15 mouse cellular contexts compared by ENCODE assay signal in the genomic region with DNA sequence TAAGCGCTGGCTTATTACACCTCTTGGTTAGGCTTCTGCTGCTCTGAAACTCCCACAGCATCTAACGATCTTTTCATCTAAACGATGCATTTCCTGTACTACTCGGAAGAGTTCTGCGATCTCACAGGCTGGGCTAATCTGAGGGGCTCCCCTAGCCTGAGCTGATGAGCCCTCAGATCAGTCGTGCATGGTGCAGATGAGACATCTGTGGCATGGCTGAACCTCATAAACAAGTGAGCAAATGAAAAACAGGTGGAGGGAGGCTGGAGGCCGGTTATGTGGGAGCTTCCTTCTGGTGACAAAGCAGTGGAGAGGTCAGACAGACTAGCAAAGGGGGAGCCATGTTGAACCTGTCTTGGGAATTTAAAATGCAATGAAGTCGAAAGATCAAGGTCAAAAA.
DNase-seq lines count a peak whose midpoint lies in the region; ATAC-seq lines count a peak whose summit lies in the region.
"Had no signal": no experiment of that assay in that cellular context is flagged by ENCODE, and none has a peak within 500 bp of the region (broad histone marks: within the 10 kb centered on the region; RNA-seq: fewer than 3 reads in every experiment).

No protein-coding gene starts in this region.

- ATAC-seq in CD4-positive, CD25-positive, alpha-beta regulatory T cell, adult 4 months, result no peak
- ATAC-seq in midbrain, embryonic 16.5 days, result peak; percentile 40; the same call in 1 of the 2 replicates
- no peak for ATAC-seq in midbrain, embryonic 13.5 days
- ATAC-seq: forebrain, embryonic 16.5 days; intestine, embryonic 15.5 days; liver, embryonic 12.5 days had no signal

- H3K4me2 ChIP-seq in midbrain, embryonic 16.5 days (ENCODE audit: low read length), result no peak overlapping the region
- no peak overlapping the region for H3K4me2 ChIP-seq in midbrain, embryonic 13.5 days (replicated peaks)
- H3K4me2 ChIP-seq: intestine, embryonic 15.5 days; liver, embryonic 12.5 days; lung, embryonic 15.5 days had no signal

- no peak overlapping the region for H3K27ac ChIP-seq in midbrain, embryonic 16.5 days (ENCODE audit: low read length)
- H3K27ac ChIP-seq in midbrain, embryonic 13.5 days, result no peak overlapping the region
- H3K27ac ChIP-seq: intestine, embryonic 15.5 days; kidney, postnatal 0 days; liver, embryonic 12.5 days; lung, embryonic 15.5 days had no signal

- no peaks in the 10 kb centered on the region for H3K27me3 ChIP-seq in midbrain, embryonic 16.5 days (ENCODE audit: control insufficient read depth, insufficient read depth, low read depth, low read length)
- no peaks in the 10 kb centered on the region for H3K27me3 ChIP-seq in midbrain, embryonic 13.5 days
- H3K27me3 ChIP-seq: intestine, embryonic 15.5 days; liver, embryonic 12.5 days; lung, embryonic 15.5 days had no signal

- H3K4me3 ChIP-seq in midbrain, embryonic 16.5 days (ENCODE audit: low read depth, low read length), result no peak overlapping the region
- H3K4me3 ChIP-seq in midbrain, embryonic 13.5 days (replicated peaks), result no peak overlapping the region
- H3K4me3 ChIP-seq: erythroblast, embryonic 14.5 days; intestine, embryonic 15.5 days; liver, embryonic 12.5 days; lung, embryonic 15.5 days had no signal

- H3K36me3 ChIP-seq in midbrain, embryonic 16.5 days (ENCODE audit: control insufficient read depth, insufficient read depth, low read length), result no peaks in the 10 kb centered on the region; the same call in 1 of the 2 replicates
- no peaks in the 10 kb centered on the region for H3K36me3 ChIP-seq in midbrain, embryonic 13.5 days
- H3K36me3 ChIP-seq: intestine, embryonic 15.5 days; liver, embryonic 12.5 days; lung, embryonic 15.5 days had no signal

- no peaks in the 10 kb centered on the region for H3K9me3 ChIP-seq in midbrain, embryonic 16.5 days (replicated peaks; ENCODE audit: control insufficient read depth, low read length, poor library complexity, severe bottlenecking)
- no peaks in the 10 kb centered on the region for H3K9me3 ChIP-seq in midbrain, embryonic 13.5 days
- H3K9me3 ChIP-seq: intestine, embryonic 15.5 days; liver, embryonic 12.5 days; lung, embryonic 15.5 days had no signal

- no peak overlapping the region for H3K9ac ChIP-seq in midbrain, embryonic 16.5 days (ENCODE audit: low read depth, low read length)
- no peak overlapping the region for H3K9ac ChIP-seq in midbrain, embryonic 13.5 days (replicated peaks)
- H3K9ac ChIP-seq: intestine, embryonic 15.5 days; liver, embryonic 12.5 days; lung, embryonic 15.5 days had no signal

- peaks cover 9% of the 10 kb centered on the region; the same call in 1 of the 2 replicates for H3K4me1 ChIP-seq in midbrain, embryonic 16.5 days (ENCODE audit: control insufficient read depth, insufficient read depth, low read length)
- 0 out of 2 replicates have a peak, but pooled peaks cover 4% of the 10 kb centered on the region for H3K4me1 ChIP-seq in midbrain, embryonic 13.5 days (replicated peaks)
- H3K4me1 ChIP-seq: intestine, embryonic 15.5 days; liver, embryonic 12.5 days; lung, embryonic 15.5 days had no signal

- DNase-seq in CD4-positive, CD25-positive, alpha-beta regulatory T cell, adult 2 months (ENCODE audit: low read depth, low spot score), result peak; percentile 8
- DNase-seq in naive thymus-derived CD4-positive, alpha-beta T cell, adult 2 months (ENCODE audit: low read depth), result peak; percentile 9
- peak; percentile 30 to 54 for DNase-seq in thymus, postnatal 36 days
- no peak for DNase-seq in urinary bladder, adult 2 months (ENCODE audit: low spot score)
- DNase-seq in adrenal gland, postnatal 36 days, result no peak
- DNase-seq: cerebellum, adult 11-12 months had no signal

- WGBS in midbrain, embryonic 16.5 days, result 59% methylated on average over 8 of the region's 8 CpGs
- WGBS in midbrain, embryonic 13.5 days, result 74% methylated on average over 8 of the region's 8 CpGs

Comparison
In these comparisons a context has a peak if more than half of its experiments do, and no peak if none do; other contexts are left out.
1. DNase-seq: peak in CD4-positive, CD25-positive, alpha-beta regulatory T cell, adult 2 months (single experiment), naive thymus-derived CD4-positive, alpha-beta T cell, adult 2 months (single experiment) and thymus, postnatal 36 days (2 of 2); none in urinary bladder, adult 2 months (single experiment) and adrenal gland, postnatal 36 days (0 of 2).